Mouse (Mus musculus) layer of hippocampus, postnatal 36 days (tissue): ENCODE data around the gene Zfp28. TPM values are rescaled to one million over a fixed set of nuclear protein-coding genes. Genes with fewer than 3 reads are reported as not detected.
"Not testable (repeated sequence)": the region's sequence is repeated elsewhere in the genome, so short reads cannot be mapped to it uniquely, and the experiment has no call there.

Experiments used
- DNase-seq, 2 experiments: peaks; one replicate each; pipeline ENCODE4 v3.0.0; 2022
- total RNA-seq, 2 experiments: library from RNA; stranded (reverse); gene quantifications; 2 replicates each; pipeline ENCODE4 v1.2.3; 2021

The Zfp28 gene
- 10 to 100 TPM in 1 of 2 experiments, 1 to 10 TPM in 1; 6.0 to 12.0 TPM for total RNA-seq

GRCm38 (mm10) chr7:6383044-6383455 is at the start of gene Zfp28:
Zfp28 (plus strand) TSS chr7:6383295.
- peak; percentile 88 to 89 for DNase-seq

- DNase-seq, result no peak
These were observed 43.2 kb upstream of the Zfp28 start for GRCm38 (mm10) chr7:6339865-6340264.

DNA sequence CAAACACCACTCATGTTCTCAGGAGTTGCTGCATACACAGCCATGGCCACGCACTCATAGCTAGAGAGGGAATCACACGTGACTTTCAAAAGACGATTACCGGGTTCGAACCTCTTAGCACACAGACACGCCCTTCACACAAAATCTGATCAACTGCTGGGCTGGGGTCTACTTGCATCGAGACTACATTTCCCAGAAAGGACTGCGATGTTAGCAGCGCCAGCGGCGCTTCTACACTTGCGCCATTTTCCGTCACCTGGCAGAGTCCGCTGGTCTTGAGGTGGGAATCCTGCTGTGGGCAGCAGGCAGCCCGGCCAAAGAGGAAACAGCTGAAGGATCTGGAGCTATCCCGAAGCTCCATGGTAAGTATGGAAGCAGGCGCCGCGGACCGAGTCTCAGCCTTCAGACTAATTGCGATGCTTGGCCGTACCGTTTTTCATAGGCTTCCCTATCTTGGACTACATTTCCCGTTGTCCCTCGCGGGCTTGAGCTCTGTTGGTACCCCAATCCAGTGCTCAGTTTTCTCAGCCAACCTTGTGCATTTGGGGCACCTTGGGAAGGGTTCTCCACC is 39.5 kb upstream of the Zfp28 start, which contains the start of gene Gm3854:
Gene Gm3854 (plus strand): TSS at position 259 of the 571 bp plus-strand sequence.
- peak; percentile 82 to 87 for DNase-seq

DNA sequence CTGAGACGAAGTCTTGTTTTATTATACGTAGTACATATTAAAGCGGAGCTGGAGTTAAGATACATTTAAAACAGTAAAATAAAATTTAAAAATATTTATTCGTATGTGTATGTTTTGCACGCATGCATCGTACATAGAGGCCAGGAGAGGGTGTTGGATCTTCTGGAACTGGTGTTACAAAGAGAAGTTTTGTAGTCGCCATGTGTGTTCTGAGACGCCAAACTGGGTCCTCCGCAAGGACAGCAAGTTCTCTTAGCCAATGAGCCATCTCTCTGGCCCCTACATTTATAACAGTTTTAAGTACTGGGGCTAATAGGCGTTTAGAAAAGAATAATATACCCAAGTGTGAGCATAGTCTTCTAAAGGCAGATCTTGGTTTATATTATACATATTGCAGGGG is 39.0 kb upstream of the Zfp28 start:
- DNase-seq, result no peak

DNA sequence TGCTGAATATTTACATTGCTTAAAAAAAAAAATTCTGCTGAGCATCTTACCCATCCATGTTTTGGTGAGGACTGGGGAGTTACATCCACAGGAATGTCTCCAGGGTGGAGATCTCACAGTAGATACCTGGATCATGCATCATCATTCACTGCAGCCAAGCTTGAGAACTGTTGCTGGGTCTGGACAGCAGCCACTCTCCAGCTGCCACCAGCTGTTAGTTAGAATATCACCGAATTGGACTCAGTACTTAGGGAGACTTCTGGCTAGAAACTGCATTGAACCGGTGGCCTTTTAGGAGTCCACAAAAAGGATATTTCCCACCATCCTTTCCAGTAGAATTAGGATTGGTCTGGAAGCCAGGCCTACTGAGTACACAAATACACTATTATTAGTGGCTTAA is 25.0 kb upstream of the Zfp28 start:
- no peak for DNase-seq

DNA sequence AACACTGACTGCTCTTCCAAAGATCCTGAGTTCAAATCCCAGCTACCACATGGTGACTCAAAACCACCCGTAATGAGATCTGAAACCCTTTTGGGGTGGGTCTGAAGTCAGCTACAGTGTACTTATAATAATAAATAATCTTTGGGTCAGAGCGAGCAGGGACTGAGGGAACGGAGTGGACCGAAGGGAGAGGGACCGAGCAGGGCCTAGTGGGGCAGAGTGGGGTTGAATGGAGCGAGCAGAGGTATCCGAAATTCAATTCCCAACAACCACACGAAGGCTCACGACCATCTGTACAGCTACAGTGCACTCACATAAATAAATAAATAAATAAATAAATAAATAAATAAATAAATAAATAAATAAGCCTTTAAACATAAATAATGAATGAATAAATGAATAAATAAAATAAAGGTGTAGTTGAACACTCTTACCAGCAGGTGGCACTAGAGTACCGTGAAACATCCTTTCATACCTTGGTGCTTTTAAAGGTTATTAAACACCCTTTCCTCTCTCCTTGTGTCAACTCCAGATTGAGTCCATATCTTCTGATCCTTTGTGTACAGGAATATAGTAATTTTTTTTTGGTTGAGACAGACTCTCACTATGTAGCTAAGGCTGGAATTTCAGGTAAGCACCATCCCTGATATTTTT is 24.0 kb upstream of the Zfp28 start:
- DNase-seq, result no peak

- no peak for DNase-seq
These were observed 22.5 kb upstream of the Zfp28 start for GRCm38 (mm10) chr7:6360477-6361060.

- no peak for DNase-seq
These were observed 21.3 kb upstream of the Zfp28 start for GRCm38 (mm10) chr7:6361756-6362155.

DNA sequence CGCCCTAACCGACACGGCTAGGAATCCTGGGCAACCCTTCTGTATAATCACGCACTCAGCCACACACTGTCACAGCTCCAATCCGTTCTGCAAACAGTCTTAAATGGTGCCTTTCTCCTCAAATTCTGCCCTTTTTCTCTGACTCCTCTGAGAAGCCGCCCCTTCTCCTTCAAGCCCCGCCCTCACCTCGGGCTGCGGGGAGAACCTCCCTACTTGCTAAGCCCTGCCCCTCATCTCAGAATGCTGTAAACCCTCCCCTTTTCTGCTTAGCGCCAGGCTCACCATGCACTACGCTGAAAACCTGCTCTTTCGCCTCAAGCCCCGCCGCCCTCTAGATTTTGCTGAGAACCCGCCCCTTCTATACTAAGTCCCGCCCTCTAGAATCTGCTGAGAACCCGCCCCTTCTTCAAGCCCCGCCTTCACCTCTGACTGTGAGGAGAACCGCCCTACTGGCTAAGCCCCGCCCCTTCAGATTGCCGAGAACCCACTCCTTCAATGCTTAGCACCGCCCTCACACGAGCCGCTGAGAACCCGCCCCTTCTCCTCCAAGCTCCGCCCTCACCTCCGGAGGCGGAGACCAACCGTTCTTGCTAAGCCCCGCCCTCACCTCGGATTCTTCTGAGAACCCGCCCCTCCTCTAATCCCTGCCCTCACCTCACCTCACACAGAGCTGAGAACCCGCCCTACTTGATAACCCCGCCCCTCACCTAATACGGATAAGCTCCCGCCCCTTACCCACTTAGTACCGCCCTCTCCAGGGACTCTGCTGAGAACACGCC is 20.6 kb upstream of the Zfp28 start:
- DNase-seq, result peak; percentile 97 to 98

DNA sequence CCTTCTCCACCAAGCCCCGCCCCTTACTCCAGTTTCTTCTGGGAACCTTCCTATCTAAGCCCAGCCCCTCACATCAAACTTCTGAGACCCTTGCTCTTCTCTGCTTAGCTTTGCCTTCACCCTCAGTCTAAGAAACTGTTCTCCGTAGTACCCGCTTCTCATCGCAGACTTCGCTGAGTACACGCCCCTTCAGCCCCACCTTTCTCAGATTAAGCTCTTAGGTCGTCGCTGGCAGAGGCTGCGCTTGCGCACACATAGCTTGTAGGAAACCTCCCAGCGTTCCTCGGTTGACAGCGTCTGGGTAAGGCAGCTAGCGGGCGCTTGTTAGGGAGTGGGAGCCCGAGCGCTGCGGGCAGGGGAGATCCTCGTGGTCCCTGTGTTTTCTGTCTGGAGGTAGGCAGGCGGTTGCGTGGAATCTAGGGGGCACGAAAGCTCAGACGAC is 20.0 kb upstream of the Zfp28 start, which contains the start of gene Zfp78:
Gene Zfp78 (plus strand): TSS at position 234 of the 442 bp plus-strand sequence.
- no peak for DNase-seq

DNA sequence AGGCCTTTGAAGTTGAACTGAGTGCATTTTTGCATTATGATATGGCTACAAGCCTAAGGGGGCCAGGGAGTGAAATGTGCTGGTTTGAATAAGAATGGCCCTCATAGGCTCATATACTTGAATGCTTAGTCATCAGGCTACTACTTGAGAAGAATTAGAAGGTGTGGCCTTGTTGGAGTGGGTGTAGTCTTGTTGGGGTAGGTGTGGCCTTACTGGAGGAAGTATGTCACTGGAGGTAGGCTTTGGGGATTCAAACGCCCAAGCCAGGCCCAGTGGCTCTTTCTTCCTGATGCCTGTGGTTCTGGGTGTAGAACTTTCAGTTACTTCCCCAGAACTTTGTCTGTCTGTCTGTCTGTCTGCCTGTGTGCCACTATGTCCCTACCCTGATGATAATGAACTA is 18.3 kb upstream of the Zfp28 start:
- DNase-seq, result no peak

- no peak for DNase-seq
These were observed 15.9 kb upstream of the Zfp28 start for GRCm38 (mm10) chr7:6367185-6367584.

DNA sequence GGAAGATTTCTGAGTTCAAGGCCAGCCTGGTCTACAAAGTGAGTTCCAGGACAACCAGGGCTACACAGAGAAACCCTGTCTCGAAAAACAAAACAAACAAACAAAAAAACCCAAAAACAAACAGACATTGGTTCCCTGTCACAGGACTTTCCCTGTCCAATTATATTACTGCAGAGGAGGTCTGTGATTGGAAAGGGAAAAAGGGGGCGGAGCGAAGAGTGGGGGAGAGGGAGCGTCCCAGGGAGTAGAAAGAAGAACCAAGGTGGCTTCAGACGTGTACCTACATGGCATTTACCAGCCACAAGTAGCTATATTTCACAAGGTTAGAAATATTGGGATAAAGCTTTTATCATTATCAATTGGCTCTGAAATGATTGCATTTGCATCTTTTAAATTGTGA is 14.9 kb upstream of the Zfp28 start:
- DNase-seq, result not testable (repeated sequence)

DNA sequence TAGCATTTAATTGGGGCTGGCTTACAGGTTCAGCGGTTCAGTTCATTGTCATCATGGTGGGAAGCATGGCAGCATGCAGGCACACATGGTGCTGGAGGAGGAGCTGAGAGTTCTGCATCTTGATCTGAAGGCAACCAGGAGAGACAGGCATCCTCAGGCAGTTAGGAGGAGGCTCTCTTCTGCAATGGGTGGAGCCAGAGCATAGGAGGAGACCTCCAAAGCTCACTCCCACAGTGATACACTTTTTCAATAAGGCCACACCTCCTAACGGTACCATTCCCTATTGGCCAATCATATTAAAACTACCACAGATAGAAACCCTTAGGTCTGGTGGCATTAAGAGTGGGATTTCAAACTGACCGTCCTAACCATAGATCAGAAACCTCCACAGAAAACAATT is 13.6 kb upstream of the Zfp28 start:
- DNase-seq, result no peak

DNA sequence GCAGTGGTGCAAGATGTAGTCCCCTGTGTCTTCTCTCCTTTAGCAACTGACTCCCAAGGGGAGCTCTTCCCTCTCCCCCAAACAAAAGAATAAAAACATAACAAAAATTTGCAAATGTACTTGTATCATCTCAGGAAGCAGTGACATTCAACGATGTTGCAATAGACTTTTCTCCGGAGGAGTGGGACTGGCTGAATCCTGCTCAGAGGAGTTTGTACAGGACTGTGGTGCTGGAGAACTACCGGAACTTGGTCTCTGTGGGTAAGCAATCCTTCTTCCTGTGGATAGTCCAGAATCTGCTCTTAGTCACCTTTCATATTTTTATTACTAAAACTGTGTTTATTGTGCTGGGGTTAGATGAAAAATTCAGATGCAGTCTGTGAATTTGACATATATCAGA is 10.1 kb upstream of the Zfp28 start:
- DNase-seq, result no peak

DNA sequence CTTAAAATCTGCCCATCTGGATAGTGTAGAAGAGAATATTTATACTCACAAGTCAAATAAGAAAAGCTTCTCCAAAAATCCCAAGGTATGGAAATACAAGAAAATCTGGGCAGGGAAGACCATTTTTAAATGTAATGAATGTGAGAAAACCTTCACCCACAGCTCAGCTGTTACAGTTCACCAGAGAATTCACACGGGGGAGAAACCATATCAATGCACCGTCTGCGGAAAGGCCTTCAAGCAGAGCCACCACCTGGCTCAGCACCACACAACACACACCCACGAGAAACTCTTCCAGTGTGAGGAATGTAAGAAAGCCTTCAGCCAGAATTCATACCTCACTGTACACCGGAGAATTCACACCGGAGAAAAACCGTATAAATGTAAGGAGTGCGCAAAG is 4.7 kb upstream of the Zfp28 start:
- DNase-seq, result peak in 1 of 2 experiments; percentile 31

DNA sequence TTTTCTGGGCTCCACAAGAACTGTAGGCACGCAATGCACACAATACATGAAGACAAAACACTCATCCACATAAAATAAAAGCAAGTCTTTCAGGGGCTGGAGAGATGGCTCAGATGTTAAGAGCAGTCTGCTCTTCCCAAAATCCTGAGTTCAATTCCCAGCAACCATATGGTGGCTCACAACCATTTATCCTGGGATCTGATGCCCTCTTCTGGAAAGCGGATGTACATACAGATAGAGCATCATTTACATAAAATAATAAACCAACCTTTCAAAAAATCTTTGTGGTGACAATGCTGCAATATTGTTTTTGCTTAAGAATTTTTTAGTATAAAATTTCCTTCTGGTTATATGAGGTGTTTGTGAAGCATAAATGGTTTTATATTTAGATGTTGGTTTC is 1.7 kb upstream of the Zfp28 start:
- DNase-seq, result no peak

- no peak for DNase-seq
These were observed 916 bp downstream of the Zfp28 start for GRCm38 (mm10) chr7:6384011-6384410.

- peak; percentile 31 to 43 for DNase-seq
These were observed 3.9 kb downstream of the Zfp28 start for GRCm38 (mm10) chr7:6386995-6387394.

GRCm38 (mm10) chr7:6388971-6389370 is 5.9 kb downstream of the Zfp28 start:
- no peak for DNase-seq

DNA sequence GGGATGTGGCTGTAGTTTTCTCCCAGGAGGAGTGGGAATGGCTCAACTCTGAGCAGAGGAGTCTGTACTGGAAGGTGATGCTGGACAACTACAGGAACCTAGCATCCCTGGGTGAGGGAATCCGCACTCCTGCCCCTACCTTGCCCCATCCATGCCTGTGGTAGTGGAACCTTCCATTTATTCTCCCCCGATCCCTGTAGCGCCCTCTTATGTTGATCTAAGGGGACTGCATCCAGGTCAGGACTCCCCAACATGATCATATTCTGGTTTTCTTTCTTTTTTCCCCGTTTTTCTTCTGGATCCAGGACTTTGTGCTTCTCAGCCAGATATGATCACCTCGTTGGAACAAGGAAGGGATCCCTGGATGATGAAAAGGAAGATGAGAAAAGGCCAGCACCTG is 6.4 kb downstream of the Zfp28 start:
- DNase-seq, result no peak

DNA sequence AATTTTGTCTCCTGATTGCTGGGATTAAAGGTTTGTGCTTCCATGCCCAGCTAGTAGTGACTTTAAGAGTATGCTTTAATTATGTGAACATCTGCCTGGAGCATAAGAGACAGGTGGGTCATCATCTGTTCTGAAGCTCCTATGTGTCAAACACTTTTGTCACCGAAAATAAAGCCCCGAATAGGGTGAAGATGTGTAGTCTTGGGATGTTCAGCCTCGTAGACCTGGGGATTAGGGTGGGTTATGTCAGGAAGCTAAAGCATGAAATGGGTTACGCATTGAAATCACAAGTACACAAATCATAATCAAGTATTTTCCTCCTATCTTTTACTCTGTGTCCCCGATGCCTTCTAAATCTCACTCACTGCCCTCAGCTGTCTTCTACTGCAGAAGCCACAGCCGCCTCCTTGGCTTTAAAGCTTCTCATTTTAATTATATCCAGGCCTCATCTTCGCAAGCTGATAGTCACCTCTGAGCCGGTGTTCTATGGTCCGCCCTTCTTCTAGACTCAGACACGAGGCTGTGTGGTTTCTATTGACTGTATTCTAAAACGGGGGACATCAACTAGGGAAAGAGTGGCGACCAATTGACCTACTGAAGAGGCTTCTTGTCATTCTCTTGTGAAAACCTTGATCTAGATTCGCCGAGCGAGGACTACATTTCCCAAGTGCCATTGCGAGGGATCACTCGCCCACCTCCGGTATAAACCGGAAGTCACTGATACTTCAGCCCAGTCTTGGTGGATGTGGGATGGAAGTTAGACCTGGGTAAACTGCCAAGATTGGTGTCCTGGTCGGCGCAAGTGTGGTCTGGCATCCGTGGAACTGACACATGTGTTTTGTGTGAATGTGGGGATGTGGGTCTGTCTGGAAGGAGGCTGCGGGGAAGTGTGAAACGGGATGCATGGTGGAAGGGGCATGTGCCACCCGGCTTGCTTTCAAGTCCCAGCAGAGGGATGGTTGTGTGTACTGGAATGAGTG is 15.2 kb downstream of the Zfp28 start, which contains the start of gene Smim17:
Gene Smim17 (plus strand): TSS at position 720 of the 980 bp plus-strand sequence.
- DNase-seq, result peak; percentile 68 to 76
